Mouse (Mus musculus): ENCODE results near the gene Gm11634.

Gm11634 gene

GRCm38 (mm10) chr11:101568421-101568820 lies 30.6 kb downstream of the Gm11634 start:
- DNase-seq (ENCODE audit: low read depth, low spot score): no peak

DNA sequence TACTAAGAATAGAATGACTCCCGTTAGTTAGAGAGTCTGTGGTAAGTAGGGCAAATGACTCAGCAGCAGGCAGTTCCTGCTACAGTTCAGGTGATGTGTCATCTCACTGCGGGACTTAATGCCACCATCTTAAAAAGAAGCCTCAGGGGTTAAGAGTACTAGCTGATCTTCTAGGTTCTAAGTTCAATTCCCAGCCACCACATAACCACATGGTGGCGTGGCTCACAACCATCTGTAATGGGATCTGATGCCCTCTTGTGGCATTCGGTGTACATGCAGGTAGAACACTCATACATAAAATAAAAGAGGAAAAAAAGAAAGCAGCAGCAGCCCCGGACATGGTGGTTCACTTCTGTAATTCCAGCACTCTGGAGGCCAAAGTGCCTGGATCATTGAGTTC lies 36.7 kb downstream of the Gm11634 start:
- peak; percentile 92 for DNase-seq (ENCODE audit: low read depth, low spot score)

GRCm38 (mm10) chr11:101556954-101557353 lies 42.1 kb downstream of the Gm11634 start:
- DNase-seq (ENCODE audit: low read depth, low spot score): no peak

GRCm38 (mm10) chr11:101556541-101556940 lies 42.5 kb downstream of the Gm11634 start:
- no peak for DNase-seq (ENCODE audit: low read depth, low spot score)

GRCm38 (mm10) chr11:101553354-101553930 lies 45.6 kb downstream of the Gm11634 start:
- DNase-seq (ENCODE audit: low read depth, low spot score): peak; percentile 75

GRCm38 (mm10) chr11:101552476-101553300 lies 46.4 kb downstream of the Gm11634 start:
- DNase-seq (ENCODE audit: low read depth, low spot score): peak; percentile 100

GRCm38 (mm10) chr11:101551751-101552475 lies 47.1 kb downstream of the Gm11634 start, which contains the start of the genes Brca1 and Nbr1:
TSS of gene Brca1 (minus strand) at chr11:101551955.
TSS of gene Nbr1 (plus strand) at chr11:101552149.
- peak; percentile 99 for DNase-seq (ENCODE audit: low read depth, low spot score)

DNA sequence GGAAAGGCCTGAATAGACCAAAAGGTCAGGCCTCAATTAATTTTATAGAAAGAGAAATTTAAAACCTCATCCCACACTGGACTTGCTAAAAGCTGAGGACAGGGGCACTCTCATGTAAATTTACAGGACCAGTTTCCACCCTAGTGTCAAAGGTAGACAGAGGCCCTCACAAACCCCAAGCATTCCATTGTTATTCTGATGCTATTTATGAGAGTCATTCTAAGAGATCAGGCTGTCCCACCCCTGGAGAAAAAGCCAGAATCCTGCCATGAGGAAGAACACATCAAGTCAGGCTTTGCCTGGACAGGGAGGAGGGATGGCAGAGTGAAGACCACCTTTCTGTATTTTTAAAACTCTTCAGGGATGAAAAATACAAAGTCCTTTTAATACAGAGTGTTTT lies 50.5 kb downstream of the Gm11634 start:
- no peak for DNase-seq (ENCODE audit: low read depth, low spot score)

DNA sequence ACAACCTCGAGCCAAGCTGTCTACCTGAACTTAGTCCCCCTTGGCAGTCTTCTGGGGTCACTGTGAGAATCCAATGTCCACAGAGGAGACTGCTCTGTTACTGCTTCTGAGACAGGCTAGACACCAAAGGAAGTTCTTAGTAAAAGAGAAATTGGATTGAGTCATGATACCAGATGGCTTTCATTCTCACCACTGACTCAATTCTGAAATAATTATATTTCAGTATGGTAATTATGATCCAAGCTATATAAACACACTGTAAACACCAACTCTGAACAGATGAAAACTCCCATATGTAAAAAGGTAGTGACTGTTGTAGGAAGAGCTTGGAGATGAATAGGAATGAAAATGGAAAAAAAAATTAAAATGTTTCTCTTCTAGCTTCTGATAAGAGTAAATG lies 54.9 kb downstream of the Gm11634 start:
- DNase-seq (ENCODE audit: low read depth, low spot score): no peak

Data from 3T3-L1 (cell line).